Mouse (Mus musculus) embryo, embryonic 11.5 days (tissue): ENCODE results near the gene Irf2bpl.

Source experiments
- DNase-seq: peaks from one replicate; pipeline ENCODE4 v3.0.0-alpha.2; 2012; ENCODE audit warnings: low read depth, low spot score

Irf2bpl gene

DNA sequence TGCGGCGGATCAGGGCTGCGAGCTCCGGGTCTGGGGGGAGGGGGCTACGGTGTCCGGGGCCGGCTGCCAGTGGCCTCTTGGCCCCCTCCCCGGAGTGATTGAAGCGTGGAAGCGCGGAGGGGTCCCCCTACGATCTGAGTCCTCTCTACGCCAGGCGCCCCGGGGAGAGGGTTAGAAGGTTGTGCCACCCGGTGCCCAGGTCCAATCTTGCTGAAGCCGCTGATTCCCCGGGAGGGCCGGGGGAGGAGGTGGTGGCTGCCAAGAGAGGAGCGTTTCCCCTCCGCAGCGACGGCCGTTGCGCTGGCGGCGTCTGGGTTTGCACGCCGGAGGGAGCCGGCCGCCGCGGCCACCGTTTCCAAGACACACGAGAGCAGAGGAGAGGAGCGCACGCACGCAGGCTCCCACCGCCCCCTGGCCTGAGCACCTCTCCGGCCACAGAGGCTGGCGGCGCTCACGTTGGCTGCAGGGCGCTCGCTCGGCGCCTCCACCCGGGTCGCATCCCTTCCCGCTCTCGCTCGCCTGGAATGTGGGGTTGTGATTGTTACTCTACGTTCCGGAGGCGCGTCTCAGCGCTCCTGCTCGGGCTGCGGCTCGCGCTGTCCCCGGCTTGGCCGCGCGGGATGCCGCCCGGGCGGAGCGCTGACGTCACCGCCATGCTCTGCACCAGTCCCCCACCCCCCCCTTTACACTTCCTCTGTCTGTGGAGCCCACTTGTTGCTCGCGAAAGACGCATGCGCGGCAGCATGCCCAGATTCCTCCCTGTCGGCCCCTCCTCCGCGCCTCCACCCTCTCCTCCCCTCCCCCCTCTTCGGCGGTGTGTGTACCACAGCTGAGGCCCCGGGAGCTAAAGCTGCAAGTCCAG lies at the start of gene Irf2bpl:
TSS of gene Irf2bpl (minus strand) at position 602 of the 862 bp plus-strand sequence.
- DNase-seq, result peak; percentile 97

DNA sequence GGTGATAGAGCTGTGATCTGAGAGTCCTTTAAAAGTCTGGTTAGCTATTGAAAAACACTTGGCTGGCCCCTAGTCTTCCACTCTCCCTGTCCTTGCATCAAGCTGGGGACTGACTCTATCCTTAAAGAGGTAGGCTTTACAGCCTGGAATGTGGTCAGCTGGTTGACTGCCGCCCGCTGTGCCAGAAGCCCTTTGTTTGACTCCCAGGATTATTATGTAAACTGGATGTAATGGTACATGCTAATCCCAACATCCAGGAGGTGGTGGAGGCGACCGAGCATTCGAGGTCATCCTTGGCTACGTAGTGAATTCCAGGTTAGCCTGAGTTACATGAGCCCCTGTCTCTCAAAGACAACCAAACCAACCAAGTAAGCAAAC lies 48.0 kb upstream of the Irf2bpl start:
- no peak for DNase-seq

DNA sequence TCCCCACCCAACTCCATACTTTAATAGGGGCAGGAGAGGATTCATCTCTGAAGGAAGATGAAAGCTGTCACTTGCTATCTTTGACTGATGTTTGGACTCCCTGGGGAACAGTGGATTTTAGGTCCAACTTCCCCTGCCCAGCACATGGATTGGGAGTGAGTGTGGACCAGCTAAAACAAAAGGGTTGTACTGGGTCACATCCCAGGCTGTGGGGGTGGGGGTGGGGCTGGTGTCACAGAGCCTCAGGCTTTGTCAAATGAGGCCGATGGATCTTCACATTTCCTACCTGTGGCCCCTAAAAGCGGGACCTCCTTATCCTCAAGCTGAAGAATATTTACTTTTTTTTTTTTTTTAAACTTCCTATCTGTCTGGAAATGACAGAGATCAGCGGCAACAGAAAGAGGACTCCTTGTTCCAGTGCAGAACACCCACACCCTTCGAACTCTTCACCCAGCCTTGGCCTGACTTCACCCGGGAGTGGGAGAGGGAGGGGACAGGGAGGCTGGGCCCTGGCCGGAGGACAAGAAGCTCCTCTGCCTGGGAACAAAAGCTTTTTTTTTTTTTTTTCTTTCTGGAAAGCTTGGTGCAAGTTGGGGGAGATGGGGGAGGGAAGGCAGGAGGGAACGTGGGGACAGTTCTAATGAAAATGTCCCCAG lies 47.4 kb upstream of the Irf2bpl start:
- no peak for DNase-seq

DNA sequence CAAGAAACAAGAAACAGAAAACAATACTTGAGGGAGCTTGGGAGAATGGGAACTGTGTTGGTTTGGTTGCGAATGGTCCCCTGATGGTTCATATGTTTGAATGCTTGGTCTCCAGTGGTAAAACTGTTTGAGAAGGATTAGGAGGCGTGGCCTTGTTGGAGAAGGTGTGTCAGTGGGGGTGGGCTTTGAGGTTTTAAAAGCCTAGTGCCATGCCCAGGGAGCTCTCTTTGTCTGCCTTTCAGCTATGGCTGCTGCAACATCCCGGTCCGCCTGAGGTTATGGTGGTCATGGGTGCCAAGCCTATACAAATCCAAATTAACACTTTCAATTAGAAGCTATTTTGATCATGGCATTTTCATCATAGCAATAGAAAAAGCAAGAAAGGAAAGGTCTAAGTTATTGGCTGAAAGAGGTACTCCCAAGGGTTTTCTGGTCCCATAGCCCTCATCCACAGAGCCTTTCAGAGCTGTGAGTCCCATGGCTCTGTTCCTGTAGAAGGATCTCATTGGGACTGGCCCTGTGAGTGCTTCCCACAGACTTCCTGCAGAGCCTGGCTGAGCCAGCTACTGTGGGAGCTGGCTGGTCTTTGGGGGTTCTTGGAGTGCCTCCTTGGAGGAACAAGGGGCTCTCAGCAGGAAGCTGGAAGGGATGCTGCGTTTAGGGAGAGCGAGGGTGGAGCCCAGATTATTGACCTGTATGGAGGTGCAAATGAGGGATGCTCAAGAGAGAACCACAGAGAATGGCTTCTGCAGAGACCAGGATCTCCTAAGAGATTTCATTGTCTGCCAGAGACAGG lies 46.5 kb upstream of the Irf2bpl start:
- DNase-seq, result no peak

DNA sequence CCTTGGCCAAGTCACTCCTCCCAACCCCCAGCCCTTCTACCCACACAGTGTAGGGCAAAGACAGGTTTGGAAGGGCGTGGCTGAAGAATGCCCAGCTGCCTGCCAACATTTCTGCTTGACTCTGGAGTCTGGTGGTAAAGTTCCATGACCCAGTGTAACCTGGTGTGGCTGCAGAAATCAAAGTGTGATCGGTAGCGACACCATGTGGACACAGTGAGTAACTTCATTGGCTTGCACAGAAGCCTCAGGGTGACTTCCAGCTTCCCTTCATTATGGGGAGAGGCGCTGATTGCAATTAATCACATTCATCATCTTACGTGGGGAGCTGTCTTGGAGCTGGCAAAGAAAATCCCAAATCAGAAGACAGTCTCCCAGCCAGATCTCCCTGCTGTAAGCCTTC lies 39.2 kb upstream of the Irf2bpl start:
- DNase-seq, result no peak

DNA sequence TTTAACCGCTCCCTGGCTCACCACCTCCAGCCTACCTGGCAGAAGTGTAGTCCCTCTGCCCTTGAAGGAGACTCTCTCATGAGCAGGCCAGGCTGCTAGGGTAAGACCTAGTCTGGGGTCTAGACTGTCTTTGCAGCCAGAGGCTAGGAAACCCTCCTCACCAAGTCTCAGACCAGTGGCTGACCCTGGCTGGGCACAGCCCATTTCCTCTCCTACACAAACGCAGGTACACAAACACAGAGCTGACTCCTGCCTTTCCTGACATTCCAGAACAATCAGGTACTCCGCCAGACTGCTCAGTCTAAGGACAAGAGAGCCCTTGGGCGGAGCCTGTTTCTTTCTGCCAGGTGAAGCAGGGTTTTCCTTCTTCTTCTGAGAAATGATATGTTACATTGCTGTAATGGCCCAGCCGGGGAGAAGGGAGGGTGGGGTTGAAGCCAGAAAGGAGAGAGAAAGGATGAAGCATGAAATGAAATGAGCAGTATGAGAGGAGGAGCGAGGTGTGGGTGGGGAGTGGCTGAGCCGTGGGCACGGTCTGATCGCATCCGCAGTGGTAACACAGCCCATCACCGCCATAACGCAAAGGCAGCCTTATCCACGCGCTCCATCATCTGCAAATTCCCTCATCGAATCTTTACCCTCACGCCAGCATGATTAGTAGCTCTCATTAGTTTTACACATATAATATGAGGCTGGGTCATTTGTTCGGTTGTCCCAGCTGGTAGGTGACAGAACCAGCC lies 34.6 kb upstream of the Irf2bpl start:
- no peak for DNase-seq

DNA sequence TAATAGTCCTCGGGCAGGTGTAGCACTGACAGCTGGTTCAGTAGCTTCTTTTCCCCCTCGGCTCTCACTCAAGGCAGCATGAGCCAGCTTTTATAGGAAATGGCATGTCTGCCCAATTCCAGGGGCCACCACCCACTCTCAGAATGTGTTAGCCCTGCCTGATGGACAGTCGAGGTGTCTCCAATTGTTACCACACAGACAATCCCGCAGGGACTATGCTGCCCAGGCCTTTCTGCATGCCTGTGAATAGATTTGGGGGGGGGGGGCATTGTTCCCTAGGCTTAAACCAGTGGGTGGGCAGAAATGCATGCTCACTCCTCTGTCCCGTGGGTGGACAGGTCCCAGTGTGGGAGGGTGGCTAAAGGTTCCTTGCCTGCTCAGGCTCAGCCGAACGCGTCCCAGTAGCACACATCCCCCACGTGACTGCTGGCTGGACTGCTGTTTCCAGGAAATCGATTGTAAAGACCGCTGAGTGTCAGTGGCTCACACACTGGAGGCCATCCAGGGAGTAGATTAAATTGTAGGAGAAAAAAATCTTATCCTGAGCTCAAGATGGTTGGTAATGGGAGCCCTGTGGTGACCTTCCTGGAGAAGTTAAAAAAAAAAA lies 33.9 kb upstream of the Irf2bpl start:
- DNase-seq, result no peak

DNA sequence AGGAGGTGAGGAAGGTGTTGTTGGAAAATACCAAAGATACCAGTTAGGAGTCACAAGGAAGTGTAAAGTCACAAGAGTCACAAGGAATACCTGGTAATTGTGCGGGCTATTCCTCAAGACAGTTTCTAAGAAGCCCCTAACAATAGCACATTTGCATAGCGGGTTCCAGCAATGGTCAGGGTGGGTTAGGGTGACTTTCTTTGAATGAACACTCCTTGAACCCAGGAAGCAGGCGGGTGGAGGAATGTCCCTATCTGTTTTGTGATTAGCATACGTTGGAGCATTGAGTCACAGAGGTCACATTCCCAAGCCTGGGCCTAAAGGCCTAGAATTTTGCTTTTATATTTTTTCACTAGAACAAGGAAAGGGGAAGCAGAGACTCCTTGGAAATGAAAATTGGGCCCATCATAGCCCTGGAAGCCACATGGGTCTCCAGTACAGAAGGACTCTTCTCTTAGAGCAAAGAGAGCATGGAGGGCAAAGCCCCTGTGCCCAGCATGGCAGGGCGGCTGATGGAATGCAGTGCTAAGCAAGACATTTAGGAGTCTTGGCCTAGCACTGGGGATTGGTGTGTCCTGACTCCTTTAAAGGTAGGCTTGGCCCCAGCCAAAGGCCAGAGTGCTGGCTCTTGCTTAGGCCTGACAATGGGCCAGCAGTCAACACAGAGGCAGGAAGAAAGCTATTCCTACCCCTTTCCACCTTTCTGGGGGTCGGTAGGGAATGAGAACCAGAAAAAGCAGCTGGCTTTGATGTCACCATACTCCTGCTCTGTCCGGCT lies 32.4 kb upstream of the Irf2bpl start:
- no peak for DNase-seq

DNA sequence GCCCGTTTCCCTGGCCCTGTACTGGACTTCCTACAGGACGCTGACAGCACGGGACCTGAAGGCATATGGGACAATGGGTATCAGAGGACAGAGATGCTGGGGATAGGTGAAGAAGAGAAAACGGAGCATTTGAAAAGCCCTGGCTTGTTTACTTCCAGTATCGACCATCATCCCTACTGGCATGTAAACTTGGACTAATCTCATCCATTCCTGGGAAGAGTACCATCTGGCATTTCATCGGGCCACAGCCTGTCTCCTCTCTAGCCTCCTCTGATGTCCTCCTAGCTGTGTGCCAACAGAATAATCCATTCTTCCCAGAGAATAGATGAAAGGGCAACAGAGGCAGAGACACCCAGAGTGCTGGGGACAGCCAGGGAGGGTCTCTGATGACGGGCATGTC lies 31.0 kb upstream of the Irf2bpl start:
- no peak for DNase-seq

DNA sequence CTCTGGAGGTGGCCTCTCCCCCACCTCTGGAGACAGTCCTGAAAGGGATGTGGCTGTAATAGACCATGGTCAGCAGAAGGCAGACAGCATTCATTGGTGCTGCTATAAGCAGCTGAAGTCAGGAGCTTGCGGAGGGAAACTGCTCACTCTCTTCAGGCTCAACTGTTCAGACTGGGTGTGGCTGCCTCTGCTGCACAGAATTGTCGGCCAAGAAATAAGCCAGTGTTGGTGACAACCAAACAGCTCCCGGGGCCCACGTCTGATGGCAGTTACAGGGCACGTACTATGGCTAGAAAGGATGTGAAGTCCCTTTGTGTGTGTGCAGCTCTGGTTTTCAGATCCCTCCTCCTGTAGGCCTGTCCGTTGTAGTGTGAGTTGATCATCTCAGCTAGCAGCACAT lies 30.2 kb upstream of the Irf2bpl start:
- no peak for DNase-seq

DNA sequence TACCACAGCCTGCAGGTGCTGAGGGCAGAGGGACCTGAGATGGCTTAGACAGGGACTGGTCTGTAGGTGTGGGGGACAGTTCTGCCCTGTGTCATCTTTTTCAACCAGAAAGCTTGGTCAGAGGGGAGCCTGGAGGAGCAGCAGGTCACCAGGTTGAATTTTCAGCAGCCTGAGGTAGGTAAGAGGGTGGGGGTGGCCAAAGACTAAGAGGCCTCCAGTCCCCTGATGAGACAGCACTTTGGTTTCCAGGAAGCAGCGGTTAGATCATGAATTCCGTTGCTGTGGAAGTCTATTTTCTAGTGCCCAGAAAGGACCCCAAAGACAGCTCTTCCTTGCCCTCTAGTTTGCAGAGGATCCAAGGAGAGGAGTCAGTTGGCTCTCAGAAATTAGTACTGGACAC lies 29.8 kb upstream of the Irf2bpl start:
- DNase-seq, result no peak

DNA sequence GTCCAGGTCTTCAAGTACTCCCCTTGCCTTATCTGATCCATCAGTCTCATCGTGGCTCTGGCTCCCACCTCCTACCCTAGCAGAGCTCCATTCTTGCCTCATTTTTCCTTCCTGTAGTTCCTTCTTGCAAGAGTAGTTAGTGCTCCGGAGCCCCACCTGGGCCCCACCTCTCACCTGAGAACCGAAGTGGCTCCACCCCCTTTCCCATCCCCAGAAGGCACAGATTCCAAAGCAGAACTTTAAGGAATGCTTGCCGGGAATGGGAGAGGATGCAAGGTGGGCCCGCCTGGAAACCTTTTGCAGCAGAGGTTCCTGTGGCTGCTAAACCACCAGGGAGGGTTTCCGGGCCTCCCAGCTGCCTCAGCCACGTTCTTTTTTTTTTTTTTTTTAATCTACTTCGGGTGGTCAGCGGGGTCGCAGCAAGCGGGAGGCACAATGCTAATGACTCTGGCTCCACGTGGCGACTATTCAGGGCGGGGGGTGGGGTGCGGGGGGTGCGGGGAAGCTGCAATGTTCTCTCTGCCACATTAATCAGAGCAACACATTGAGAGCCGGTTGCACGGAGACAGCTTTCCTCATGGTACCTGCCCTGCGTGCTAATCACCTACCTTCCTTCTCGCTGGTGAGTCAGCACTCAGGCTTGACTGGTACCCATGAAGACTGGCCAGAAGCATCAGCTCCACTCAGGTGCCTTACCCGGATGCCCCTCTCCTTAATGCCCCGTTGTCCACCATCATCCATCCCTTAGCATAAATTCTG lies 27.9 kb upstream of the Irf2bpl start:
- DNase-seq, result no peak

DNA sequence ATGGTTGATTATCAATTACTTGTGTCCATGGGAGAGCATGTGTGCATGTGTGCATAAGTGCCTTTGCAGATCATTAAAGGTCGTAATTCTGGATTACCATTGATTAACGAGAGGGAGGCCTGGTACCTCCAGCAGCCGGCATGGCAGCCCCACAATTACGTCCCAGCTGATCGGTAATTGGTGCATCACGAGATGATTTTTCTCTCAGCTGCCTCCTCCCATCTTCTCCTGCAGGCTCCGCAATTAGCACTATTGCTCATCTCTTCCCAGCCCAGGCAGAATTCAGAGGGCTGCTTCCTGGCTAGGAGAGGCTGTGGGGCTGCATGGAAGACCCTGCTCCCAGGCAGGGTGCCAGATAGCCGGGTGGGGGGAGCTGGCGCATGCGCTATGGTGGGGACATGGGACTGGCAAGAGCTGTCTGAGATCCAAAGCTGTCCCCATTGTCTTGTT lies 26.9 kb upstream of the Irf2bpl start:
- DNase-seq, result no peak

DNA sequence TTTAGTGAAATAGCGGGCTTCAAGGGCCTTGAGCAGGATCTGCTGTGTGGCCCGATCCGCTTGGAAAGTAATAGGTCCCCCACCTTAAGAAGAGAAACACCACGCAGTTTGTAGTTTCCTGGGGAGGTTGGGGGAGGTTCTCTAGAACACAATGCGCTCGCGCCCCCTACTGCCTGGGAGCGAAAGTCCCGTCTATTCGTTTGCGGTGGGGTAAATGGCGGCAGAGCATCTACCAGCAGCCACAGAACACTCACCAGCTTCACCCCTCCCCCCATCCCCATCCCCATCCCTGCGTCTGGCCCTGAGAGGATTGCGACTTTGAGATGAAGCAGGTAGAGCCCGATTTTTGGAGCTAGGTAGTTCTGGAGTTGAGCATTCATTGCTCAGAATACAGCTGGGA lies 21.8 kb upstream of the Irf2bpl start:
- DNase-seq, result no peak

DNA sequence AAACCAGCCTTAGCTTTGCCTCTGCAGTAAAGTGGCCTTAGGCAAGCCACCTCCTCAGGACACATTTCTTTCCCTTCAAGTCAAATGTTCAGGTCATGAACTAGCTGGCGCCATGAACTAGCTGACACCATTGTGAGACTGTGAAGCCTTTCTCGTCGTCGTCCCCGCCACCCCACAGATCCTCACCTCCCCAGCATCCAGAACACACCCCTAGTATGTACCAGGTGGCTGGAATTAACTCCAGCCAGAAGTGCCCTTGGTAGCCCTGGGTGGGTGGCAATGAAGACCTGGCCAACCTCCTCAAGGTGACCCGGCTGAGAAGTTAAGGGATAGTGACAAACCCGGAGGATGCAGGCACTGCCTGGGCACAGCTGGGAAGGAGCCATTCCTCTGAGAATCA lies 21.3 kb upstream of the Irf2bpl start:
- no peak for DNase-seq

DNA sequence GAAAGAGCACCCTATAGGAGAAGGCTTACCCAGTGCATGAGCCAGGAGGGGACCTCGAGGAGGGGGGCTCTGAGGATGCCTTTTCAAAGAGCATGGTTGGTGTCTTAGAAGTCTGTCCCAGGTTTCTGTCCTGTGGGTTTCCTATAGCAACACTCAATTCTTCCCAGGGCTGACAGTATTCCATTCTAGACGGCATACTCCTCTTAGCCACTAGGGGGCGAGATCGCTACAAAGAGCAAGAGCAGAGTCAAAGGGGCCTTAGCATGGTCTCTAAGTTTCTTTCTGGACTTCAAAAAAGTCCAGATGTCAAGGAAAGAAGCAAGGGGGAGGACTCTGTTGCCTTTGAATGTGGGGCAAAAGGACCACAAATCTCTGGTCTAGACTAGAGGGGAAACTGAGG lies 20.6 kb upstream of the Irf2bpl start:
- DNase-seq, result no peak

DNA sequence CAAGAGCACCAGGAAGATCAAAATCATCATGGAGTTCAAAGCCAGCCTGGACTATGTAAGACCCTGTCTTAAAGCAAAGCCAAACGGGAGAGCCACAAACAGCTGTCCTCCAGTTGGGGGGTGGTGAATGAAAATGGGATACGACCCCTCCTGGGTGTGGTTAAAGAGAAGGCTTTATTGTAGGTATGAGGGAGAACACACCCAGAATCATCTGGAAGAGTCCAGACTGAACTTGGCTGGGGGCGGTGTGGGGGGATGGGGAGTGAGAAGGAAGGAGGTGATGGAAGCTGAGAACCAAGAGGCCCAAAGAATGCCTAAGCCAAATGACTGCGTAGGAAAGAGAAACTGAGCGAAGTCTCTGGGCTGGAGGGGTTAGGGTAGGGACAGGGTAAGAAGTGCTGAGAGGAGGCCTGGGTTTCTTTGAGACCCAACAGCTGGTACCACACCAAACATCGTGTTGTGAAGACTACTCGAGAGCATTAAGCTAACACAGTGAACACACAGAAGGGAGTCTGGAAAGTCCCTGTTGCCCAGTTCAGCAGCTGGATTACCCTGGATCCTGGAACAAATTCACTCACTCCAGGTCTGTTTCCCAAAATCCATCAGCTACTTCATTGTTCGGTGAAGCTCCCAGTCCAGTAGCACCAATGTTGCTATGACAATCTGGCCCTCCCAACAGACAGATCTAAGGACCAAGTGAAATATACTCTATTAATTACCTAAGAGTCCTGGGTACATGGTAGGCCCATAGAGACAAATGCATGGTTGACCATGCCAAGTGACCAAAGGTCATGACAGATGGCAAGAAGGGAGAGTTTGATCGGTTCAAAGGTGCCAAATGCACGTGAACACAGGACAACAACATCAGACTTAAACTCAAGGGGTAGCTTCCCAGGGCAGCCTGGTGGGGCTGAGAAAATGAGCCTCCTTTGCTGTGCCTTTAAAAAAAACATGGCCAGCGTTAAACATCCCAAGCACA lies 19.5 kb upstream of the Irf2bpl start:
- DNase-seq, result no peak

DNA sequence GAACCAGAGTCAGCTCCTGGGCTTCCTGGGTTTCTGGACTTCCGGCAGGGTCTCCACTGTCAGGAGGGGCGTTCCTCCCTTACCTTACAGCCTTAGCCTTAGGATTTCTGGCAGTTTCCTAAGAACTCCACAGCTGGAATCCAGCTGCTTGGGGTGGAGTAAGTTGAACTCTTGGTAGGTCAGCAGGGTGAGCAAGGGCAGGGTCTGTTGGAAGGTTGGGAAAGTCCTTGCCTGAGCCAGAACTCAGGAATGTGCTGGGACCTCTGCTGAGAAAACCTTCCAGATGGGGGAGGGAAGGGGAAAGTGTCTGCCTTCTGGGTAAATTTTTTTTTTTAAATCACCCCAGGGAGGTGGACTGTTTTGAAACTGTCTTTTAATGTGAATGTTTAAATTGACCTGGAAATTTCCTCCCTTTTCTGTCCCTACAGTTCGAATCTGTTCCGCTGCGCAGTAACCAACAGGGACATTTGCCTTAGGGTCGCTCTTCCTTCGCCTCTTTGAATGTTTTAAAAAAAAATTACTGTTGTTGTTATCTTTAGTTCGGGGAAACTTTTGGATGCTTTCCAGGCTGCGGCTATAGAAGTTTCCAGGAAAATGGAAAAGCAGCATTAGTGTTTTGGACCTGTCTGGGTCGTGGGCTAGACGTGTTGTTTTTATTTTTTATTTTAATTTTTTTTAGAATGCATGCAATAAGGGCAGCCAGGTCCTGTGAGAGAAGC lies 15.0 kb upstream of the Irf2bpl start:
- DNase-seq, result no peak
